Mouse (Mus musculus) forebrain, embryonic 15.5 days (tissue): ENCODE results near the gene Gm10322. TPM values are rescaled to one million over a fixed set of nuclear protein-coding genes. Genes with fewer than 3 reads are reported as not detected.
A peak's percentile ranks its signal among the peaks of the same experiment; 100 is the strongest.

ENCODE experiments used
- ATAC-seq: fragments of 200-750 bp; cut with Nextera tagmentation; replicated peaks from 2 replicates; pipeline ENCODE4 v1.8.0; 2017; ENCODE audit warnings: mild to moderate bottlenecking, moderate TSS enrichment, moderate library complexity
- H3K27ac ChIP-seq: fragments of 300-500 bp; sonication (generic); replicated peaks from 2 replicates; pipeline ENCODE4 v1.5.1; 2015; ENCODE audit warnings: mild to moderate bottlenecking, inconsistent platforms
- H3K27me3 ChIP-seq: fragments of 300-500 bp; sonication (generic); 2 replicates; pipeline ENCODE4 v1.6.1; 2015; ENCODE audit warnings: inconsistent platforms
- H3K36me3 ChIP-seq: fragments of 300-500 bp; sonication (generic); 2 replicates; pipeline ENCODE4 v1.6.1; 2015; ENCODE audit warnings: mild to moderate bottlenecking, inconsistent platforms
- H3K4me1 ChIP-seq: fragments of 300-500 bp; sonication (generic); 2 replicates; pipeline ENCODE4 v1.6.1; 2015; ENCODE audit warnings: inconsistent platforms
- H3K4me2 ChIP-seq: fragments of 300-500 bp; sonication (generic); replicated peaks from 2 replicates; pipeline ENCODE4 v1.6.1; 2015; ENCODE audit warnings: mild to moderate bottlenecking, inconsistent platforms
- H3K4me3 ChIP-seq: fragments of 300-500 bp; sonication (generic); 2 replicates; pipeline ENCODE4 v1.5.1; 2015; ENCODE audit warnings: mild to moderate bottlenecking, inconsistent platforms
- H3K9ac ChIP-seq: fragments of 300-500 bp; sonication (generic); replicated peaks from 2 replicates; pipeline ENCODE4 v1.6.1; 2015; ENCODE audit warnings: mild to moderate bottlenecking, inconsistent platforms
- H3K9me3 ChIP-seq: fragments of 300-500 bp; sonication (generic); 2 replicates; pipeline ENCODE4 v1.6.1; 2016; ENCODE audit warnings: inconsistent platforms
- WGBS: fragments of 180-500 bp; shearing (Covaris S2); methylation state at CpG from one replicate; pipeline ENCODE4 v1.1.7; 2015; ENCODE audit warnings: mixed read lengths; 5-methylcytosine and 5-hydroxymethylcytosine counted together
- polyA plus RNA-seq: library from polyadenylated mRNA; unstranded; fragments of >200 nt; fragmentation: Nextera tagmentation; extraction: Ambion mirVana; gene quantifications from 2 replicates; pipeline ENCODE4 v1.2.1, GENCODE M21; 2015

The Gm10322 gene
- polyA plus RNA-seq, 1 experiment from 2014 or later: not detected

- Histone ChIP-seq H3K27ac (no peak overlapping the region), H3K9me3 (no peaks in the 10 kb centered on the region), H3K4me1 (peaks cover 11% of the 10 kb centered on the region), H3K4me3 (no peak overlapping the region), H3K9ac (no peak overlapping the region), H3K4me2 (no peak overlapping the region), H3K27me3 (no peaks in the 10 kb centered on the region), H3K36me3 (no peaks in the 10 kb centered on the region)
- ATAC-seq: no peak
- 55% methylated on average over 5 of the region's 5 CpGs for WGBS
Measured at GRCm38 (mm10) chr10:59603843-59604242, 12.0 kb upstream of the Gm10322 start.

GRCm38 (mm10) chr10:59604879-59605464 is 10.9 kb upstream of the Gm10322 start:
- H3K4me3 ChIP-seq: no peak overlapping the region
- no peaks in the 10 kb centered on the region for H3K36me3 ChIP-seq
- no peak overlapping the region for H3K27ac ChIP-seq
- ATAC-seq: no peak
- 74% methylated on average over 11 of the region's 11 CpGs for WGBS
- peaks cover 11% of the 10 kb centered on the region for H3K4me1 ChIP-seq
- no peaks in the 10 kb centered on the region for H3K27me3 ChIP-seq
- H3K4me2 ChIP-seq: no peak overlapping the region
- no peak overlapping the region for H3K9ac ChIP-seq
- H3K9me3 ChIP-seq: no peaks in the 10 kb centered on the region

- 72% methylated on average over 5 of the region's 5 CpGs for WGBS
Measured at GRCm38 (mm10) chr10:59613276-59613675, 2.6 kb upstream of the Gm10322 start.

GRCm38 (mm10) chr10:59614141-59614540 is 1.7 kb upstream of the Gm10322 start:
- H3K27me3 ChIP-seq: no peaks in the 10 kb centered on the region
- ATAC-seq: no peak
- WGBS: 76% methylated on average over 5 of the region's 5 CpGs
- no peak overlapping the region for H3K4me3 ChIP-seq
- H3K4me1 ChIP-seq: peaks cover 27% of the 10 kb centered on the region
- no peaks in the 10 kb centered on the region for H3K9me3 ChIP-seq
- H3K4me2 ChIP-seq: 0 out of 2 replicates have a peak overlapping the region, but pooled peaks have one; percentile 3
- H3K9ac ChIP-seq: no peak overlapping the region
- no peaks in the 10 kb centered on the region for H3K36me3 ChIP-seq
- no peak overlapping the region for H3K27ac ChIP-seq

More at GRCm38 (mm10) chr10:59613276-59613675, 2.6 kb upstream of the Gm10322 start:
- no peak for ATAC-seq
- peaks cover 27% of the 10 kb centered on the region for H3K4me1 ChIP-seq
- H3K4me2 ChIP-seq: no peak overlapping the region
- H3K4me3 ChIP-seq: no peak overlapping the region
- no peak overlapping the region for H3K9ac ChIP-seq
- no peaks in the 10 kb centered on the region for H3K9me3 ChIP-seq
- no peaks in the 10 kb centered on the region for H3K36me3 ChIP-seq
- H3K27me3 ChIP-seq: no peaks in the 10 kb centered on the region
- H3K27ac ChIP-seq: no peak overlapping the region

GRCm38 (mm10) chr10:59615411-59615810 is 452 bp upstream of the Gm10322 start:
- H3K4me3 ChIP-seq: peak overlapping the region; percentile 81
- peaks cover 27% of the 10 kb centered on the region for H3K4me1 ChIP-seq
- H3K36me3 ChIP-seq: no peaks in the 10 kb centered on the region
- WGBS: 35% methylated on average over 5 of the region's 5 CpGs
- no peaks in the 10 kb centered on the region for H3K9me3 ChIP-seq
- H3K27me3 ChIP-seq: no peaks in the 10 kb centered on the region
- no peak overlapping the region for H3K27ac ChIP-seq
- ATAC-seq: no peak
- H3K4me2 ChIP-seq: peak overlapping the region; percentile 76
- peak overlapping the region; percentile 88 for H3K9ac ChIP-seq

GRCm38 (mm10) chr10:59616522-59616921 is 659 bp downstream of the Gm10322 start, which contains the start of gene Mcu:
Gene Mcu (minus strand): TSS chr10:59616692.
- WGBS: under 1% methylated on average over 35 of the region's 36 CpGs
- peak within 1 kb of the TSS; percentile 90 for H3K27ac ChIP-seq
- ATAC-seq: peak; percentile 100
- peak within 1 kb of the TSS; percentile 76 for H3K4me2 ChIP-seq
- no peaks in the 10 kb centered on the region for H3K36me3 ChIP-seq
- peaks cover 27% of the 10 kb centered on the region for H3K4me1 ChIP-seq
- no peaks in the 10 kb centered on the region for H3K9me3 ChIP-seq
- no peaks in the 10 kb centered on the region for H3K27me3 ChIP-seq
- peak within 1 kb of the TSS; percentile 81 for H3K4me3 ChIP-seq
- H3K9ac ChIP-seq: peak within 1 kb of the TSS; percentile 88

GRCm38 (mm10) chr10:59617776-59618175 is 1.9 kb downstream of the Gm10322 start:
- ATAC-seq: no peak
- 93% methylated on average over 7 of the region's 7 CpGs for WGBS
- H3K9me3 ChIP-seq: no peaks in the 10 kb centered on the region

GRCm38 (mm10) chr10:59621355-59621754 is 5.5 kb downstream of the Gm10322 start:
- Histone ChIP-seq H3K27ac (no peak overlapping the region), H3K4me1 (peaks cover 4% of the 10 kb centered on the region; the same call in 1 of the 2 replicates), H3K36me3 (no peaks in the 10 kb centered on the region), H3K9me3 (no peaks in the 10 kb centered on the region), H3K4me2 (no peak overlapping the region), H3K9ac (no peak overlapping the region), H3K27me3 (no peaks in the 10 kb centered on the region), H3K4me3 (no peak overlapping the region)
- no peak for ATAC-seq
- 76% methylated on average over 10 of the region's 10 CpGs for WGBS

More at GRCm38 (mm10) chr10:59617776-59618175, 1.9 kb downstream of the Gm10322 start:
- no peaks in the 10 kb centered on the region for H3K27me3 ChIP-seq
- H3K27ac ChIP-seq: no peak overlapping the region
- H3K4me1 ChIP-seq: peaks cover 27% of the 10 kb centered on the region
- H3K9ac ChIP-seq: no peak overlapping the region
- H3K4me2 ChIP-seq: no peak overlapping the region
- no peaks in the 10 kb centered on the region for H3K36me3 ChIP-seq
- H3K4me3 ChIP-seq: no peak overlapping the region

- no peak overlapping the region for H3K4me3 ChIP-seq
- H3K36me3 ChIP-seq: no peaks in the 10 kb centered on the region
- WGBS: 71% methylated on average over 5 of the region's 5 CpGs
- H3K9ac ChIP-seq: no peak overlapping the region
- no peak for ATAC-seq
- 0 out of 2 replicates have a peak, but pooled peaks cover under 1% of the 10 kb centered on the region for H3K4me1 ChIP-seq
- no peaks in the 10 kb centered on the region for H3K27me3 ChIP-seq
- H3K27ac ChIP-seq: no peak overlapping the region
- H3K9me3 ChIP-seq: no peaks in the 10 kb centered on the region
- no peak overlapping the region for H3K4me2 ChIP-seq
Measured at GRCm38 (mm10) chr10:59623496-59623895, 7.6 kb downstream of the Gm10322 start.

- Histone ChIP-seq H3K27ac (peak overlapping the region; percentile 1; the same call in 1 of the 2 replicates), H3K4me2 (no peak overlapping the region), H3K27me3 (no peaks in the 10 kb centered on the region), H3K9me3 (no peaks in the 10 kb centered on the region), H3K9ac (no peak overlapping the region), H3K36me3 (no peaks in the 10 kb centered on the region), H3K4me1 (0 out of 2 replicates have a peak, but pooled peaks cover 5% of the 10 kb centered on the region), H3K4me3 (no peak overlapping the region)
- ATAC-seq: peak; percentile 61
- 34% methylated on average over 17 of the region's 17 CpGs for WGBS
Measured at GRCm38 (mm10) chr10:59628641-59629505, 13.0 kb downstream of the Gm10322 start.

- no peak for ATAC-seq
- Histone ChIP-seq H3K9me3 (no peaks in the 10 kb centered on the region), H3K36me3 (no peaks in the 10 kb centered on the region), H3K4me1 (0 out of 2 replicates have a peak, but pooled peaks cover 5% of the 10 kb centered on the region), H3K9ac (no peak overlapping the region), H3K4me2 (no peak overlapping the region), H3K27ac (peak overlapping the region; percentile 1; the same call in 1 of the 2 replicates), H3K27me3 (no peaks in the 10 kb centered on the region), H3K4me3 (no peak overlapping the region)
- 73% methylated on average over 4 of the region's 4 CpGs for WGBS
Measured at GRCm38 (mm10) chr10:59629506-59629782, 13.6 kb downstream of the Gm10322 start.

- Histone ChIP-seq H3K27me3 (no peaks in the 10 kb centered on the region), H3K27ac (no peak overlapping the region), H3K9me3 (no peaks in the 10 kb centered on the region), H3K4me3 (no peak overlapping the region), H3K4me2 (no peak overlapping the region), H3K4me1 (no peaks in the 10 kb centered on the region), H3K9ac (no peak overlapping the region), H3K36me3 (no peaks in the 10 kb centered on the region)
- WGBS: 53% methylated on average over 2 of the region's 2 CpGs
- no peak for ATAC-seq
Measured at GRCm38 (mm10) chr10:59636048-59636447, 20.2 kb downstream of the Gm10322 start.
